Mouse (Mus musculus) cerebellum, adult 2 months (tissue): ENCODE results near the gene Srpr.

Source experiments
- CTCF ChIP-seq: fragments of 200-500 bp; IDR thresholded peaks from 2 replicates; pipeline ENCODE4 v1.5.1; 2011; ENCODE audit warnings: low read depth, mild to moderate bottlenecking, control low read depth, low read length, moderate library complexity, borderline replicate concordance; ENCODE audit not compliant: insufficient read depth
- POLR2A ChIP-seq: fragments of 200-500 bp; IDR thresholded peaks from 2 replicates; pipeline ENCODE4 v1.6.1; 2011; ENCODE audit warnings: low read length, control low read depth, borderline replicate concordance; ENCODE audit not compliant: insufficient read depth

DNA sequence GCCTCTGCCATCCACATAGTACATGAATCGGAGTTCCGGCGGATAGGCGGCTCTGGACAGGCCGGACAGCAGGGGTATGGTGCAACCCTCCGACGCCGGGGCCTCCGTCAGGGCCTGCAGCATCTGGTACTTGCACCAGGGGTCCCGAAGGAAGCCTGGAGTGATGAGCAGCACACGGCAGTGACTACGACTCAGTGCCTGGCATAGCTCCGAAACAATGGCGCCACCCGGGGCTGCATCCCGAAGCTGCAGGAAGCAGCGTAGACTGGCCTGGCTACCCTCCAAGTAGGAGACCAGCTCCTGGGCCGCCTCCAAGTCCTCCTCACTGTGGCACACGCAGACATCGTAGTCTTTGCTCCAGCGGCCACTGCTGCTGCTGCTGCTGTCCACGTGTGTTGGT lies 11.3 kb upstream of the Srpr start:
- TF ChIP-seq CTCF (no peak), POLR2A (no peak)
